Mouse (Mus musculus): ENCODE data around the gene Dgke.

GRCm38 (mm10) chr11:89067871-89068490 is 1.3 kb upstream of the Dgke start:
- no peak for TF ChIP-seq CTCF (IDR thresholded peaks at IDR 0.05; ENCODE audit: control insufficient read depth, insufficient read depth, insufficient read length)
- TF ChIP-seq USF1 (IDR thresholded peaks at IDR 0.05; ENCODE audit: low read depth) = no peak
- TF ChIP-seq CEBPB (IDR thresholded peaks at IDR 0.05; ENCODE audit: low read depth) = no peak
- no peak for TF ChIP-seq MYOD1 (IDR thresholded peaks at IDR 0.05; ENCODE audit: control insufficient read depth, insufficient read length, low read depth)
- no peak for TF ChIP-seq MYOG (IDR thresholded peaks at IDR 0.05; ENCODE audit: control insufficient read depth, extremely low read depth, insufficient read length)
